Mouse (Mus musculus): Measurements from ENCODE around the gene Kctd14. TPM values are rescaled to one million over a fixed set of nuclear protein-coding genes. Genes with fewer than 3 reads are reported as not detected.
"Not testable (repeated sequence)": the region's sequence is repeated elsewhere in the genome, so short reads cannot be mapped to it uniquely, and the experiment has no call there.

Gene Kctd14
- polyA plus RNA-seq, 1 experiment from 2014 or later: 0.07 TPM

GRCm38 (mm10) chr7:97424621-97425245 is 26.4 kb upstream of the Kctd14 start:
- H3K27ac ChIP-seq: no peak overlapping the region
- H3K36me3 ChIP-seq (ENCODE audit: inconsistent target): no peaks in the 10 kb centered on the region
- H3K4me3 ChIP-seq (ENCODE audit: inconsistent target): no peak overlapping the region
- H3K79me2 ChIP-seq (ENCODE audit: inconsistent target): no peaks in the 10 kb centered on the region
- WGBS (ENCODE audit: missing documents): 12% methylated on average over 12 of the region's 12 CpGs

DNA sequence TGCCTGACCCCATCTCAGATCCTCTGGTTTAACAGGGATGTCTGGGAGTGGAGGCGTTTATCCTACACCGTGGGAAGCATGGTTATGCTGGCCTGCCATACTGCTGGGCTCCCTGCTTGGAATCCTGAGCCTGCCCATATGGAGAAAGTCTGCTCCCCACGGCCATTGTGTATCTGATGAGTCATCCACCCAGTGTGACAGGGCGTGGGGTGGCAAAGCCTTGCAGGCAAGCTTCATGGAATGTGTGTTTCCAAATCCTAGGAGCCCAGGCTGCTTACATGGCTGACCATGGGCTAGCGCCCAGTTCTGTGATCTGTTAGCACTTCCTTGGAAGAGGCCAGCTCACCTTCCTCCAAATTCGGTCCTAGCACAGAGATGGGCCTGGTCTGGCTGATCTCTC is 24.6 kb upstream of the Kctd14 start:
- H3K27ac ChIP-seq: no peak overlapping the region
- H3K79me2 ChIP-seq (ENCODE audit: inconsistent target): no peaks in the 10 kb centered on the region
- H3K4me3 ChIP-seq (ENCODE audit: inconsistent target): no peak overlapping the region
- H3K36me3 ChIP-seq (ENCODE audit: inconsistent target): no peaks in the 10 kb centered on the region
- 75% methylated on average over 6 of the region's 6 CpGs for WGBS (ENCODE audit: missing documents)

DNA sequence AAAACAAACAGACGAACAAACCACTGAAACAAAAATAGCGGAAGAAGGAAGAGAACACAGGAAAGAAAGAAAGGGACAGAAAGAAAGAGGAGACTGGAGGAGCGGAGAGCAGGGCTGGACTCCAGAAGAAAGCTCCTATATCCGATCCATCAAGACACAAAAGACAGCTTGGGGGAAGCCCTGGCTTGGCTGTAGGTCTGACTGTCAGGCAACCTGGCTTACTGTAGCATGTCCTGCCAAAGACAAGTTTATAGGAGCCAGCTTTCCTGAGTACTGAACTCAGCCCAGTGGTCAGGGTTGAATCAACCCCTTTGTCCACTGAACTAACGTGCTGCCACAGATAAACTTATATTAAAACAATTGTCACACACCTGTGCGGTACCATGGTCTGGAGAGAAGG is 23.8 kb upstream of the Kctd14 start:
- WGBS (ENCODE audit: missing documents): 82% methylated on average over 6 of the region's 6 CpGs
- no peak overlapping the region for H3K27ac ChIP-seq
- no peaks in the 10 kb centered on the region for H3K79me2 ChIP-seq (ENCODE audit: inconsistent target)

GRCm38 (mm10) chr7:97427778-97428420 is 23.2 kb upstream of the Kctd14 start:
- Histone ChIP-seq H3K36me3 (ENCODE audit: inconsistent target) (no peaks in the 10 kb centered on the region), H3K27ac (no peak overlapping the region), H3K79me2 (ENCODE audit: inconsistent target) (no peaks in the 10 kb centered on the region), H3K4me3 (ENCODE audit: inconsistent target) (no peak overlapping the region)
- WGBS (ENCODE audit: missing documents): 98% methylated on average over 5 of the region's 5 CpGs

More for the DNA sequence above, 23.8 kb upstream of the Kctd14 start:
- Histone ChIP-seq H3K36me3 (ENCODE audit: inconsistent target) (no peaks in the 10 kb centered on the region), H3K4me3 (ENCODE audit: inconsistent target) (no peak overlapping the region)

DNA sequence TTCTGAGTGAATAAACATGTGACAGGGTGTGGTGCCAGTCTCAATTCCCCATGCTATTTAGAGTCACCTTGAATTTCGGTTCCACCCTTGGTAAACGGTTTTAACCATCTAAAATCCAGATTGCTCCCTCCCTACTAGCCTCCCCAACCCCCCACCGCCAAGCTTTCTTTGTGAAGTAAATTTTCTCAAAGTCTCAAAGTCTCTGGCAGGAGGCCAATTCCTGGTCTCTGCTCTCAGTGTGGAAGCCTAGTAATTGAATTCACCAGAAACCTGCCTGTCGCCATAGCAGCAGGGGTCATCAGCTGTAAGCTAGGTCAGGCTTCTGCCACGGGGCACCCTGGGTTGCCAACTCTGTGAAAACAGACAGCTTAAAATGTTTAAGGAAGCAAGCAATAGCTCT is 21.4 kb upstream of the Kctd14 start:
- Histone ChIP-seq H3K79me2 (ENCODE audit: inconsistent target) (no peaks in the 10 kb centered on the region), H3K27ac (no peak overlapping the region), H3K36me3 (ENCODE audit: inconsistent target) (no peaks in the 10 kb centered on the region), H3K4me3 (ENCODE audit: inconsistent target) (no peak overlapping the region)
- 14% methylated on average over 5 of the region's 5 CpGs for WGBS (ENCODE audit: missing documents)

- H3K4me3 ChIP-seq (ENCODE audit: inconsistent target); H3K27ac ChIP-seq; H3K36me3 ChIP-seq (ENCODE audit: inconsistent target); H3K79me2 ChIP-seq (ENCODE audit: inconsistent target): not testable (repeated sequence)
- WGBS (ENCODE audit: missing documents): 89% methylated on average over 3 of the region's 3 CpGs
Measured at GRCm38 (mm10) chr7:97433517-97433916, 17.6 kb upstream of the Kctd14 start.

DNA sequence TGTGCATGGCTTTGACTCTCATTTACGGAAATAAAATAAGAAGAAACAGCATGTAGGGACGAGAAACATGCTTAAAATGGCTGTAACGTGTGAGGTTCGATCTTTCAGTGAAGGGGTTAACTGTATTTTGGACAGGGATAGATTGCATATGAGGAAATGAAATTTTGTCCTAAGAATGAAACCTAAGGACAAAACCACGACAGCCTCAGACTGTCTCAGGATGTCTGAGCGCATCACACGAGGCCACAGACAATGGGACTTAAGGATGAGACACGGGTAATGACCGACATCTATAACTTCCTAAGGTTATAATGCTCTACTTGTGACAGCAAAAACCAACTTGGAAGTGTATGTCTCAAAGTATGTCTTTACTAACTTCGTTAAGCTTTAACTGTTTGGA is 16.6 kb upstream of the Kctd14 start:
- WGBS (ENCODE audit: missing documents): 38% methylated on average over 10 of the region's 10 CpGs
- Histone ChIP-seq H3K27ac (no peak overlapping the region), H3K4me3 (ENCODE audit: inconsistent target) (no peak overlapping the region), H3K36me3 (ENCODE audit: inconsistent target) (no peaks in the 10 kb centered on the region), H3K79me2 (ENCODE audit: inconsistent target) (no peaks in the 10 kb centered on the region)

GRCm38 (mm10) chr7:97438986-97439385 is 12.1 kb upstream of the Kctd14 start:
- Histone ChIP-seq H3K36me3 (ENCODE audit: inconsistent target) (no peaks in the 10 kb centered on the region), H3K27ac (no peak overlapping the region), H3K4me3 (ENCODE audit: inconsistent target) (no peak overlapping the region), H3K79me2 (ENCODE audit: inconsistent target) (no peaks in the 10 kb centered on the region)

GRCm38 (mm10) chr7:97446171-97446925 is 4.8 kb upstream of the Kctd14 start:
- H3K4me3 ChIP-seq (ENCODE audit: inconsistent target): no peak overlapping the region
- no peak overlapping the region for H3K27ac ChIP-seq
- H3K79me2 ChIP-seq (ENCODE audit: inconsistent target): no peaks in the 10 kb centered on the region
- 30% methylated on average over 6 of the region's 6 CpGs for WGBS (ENCODE audit: missing documents)
- no peaks in the 10 kb centered on the region for H3K36me3 ChIP-seq (ENCODE audit: inconsistent target)

DNA sequence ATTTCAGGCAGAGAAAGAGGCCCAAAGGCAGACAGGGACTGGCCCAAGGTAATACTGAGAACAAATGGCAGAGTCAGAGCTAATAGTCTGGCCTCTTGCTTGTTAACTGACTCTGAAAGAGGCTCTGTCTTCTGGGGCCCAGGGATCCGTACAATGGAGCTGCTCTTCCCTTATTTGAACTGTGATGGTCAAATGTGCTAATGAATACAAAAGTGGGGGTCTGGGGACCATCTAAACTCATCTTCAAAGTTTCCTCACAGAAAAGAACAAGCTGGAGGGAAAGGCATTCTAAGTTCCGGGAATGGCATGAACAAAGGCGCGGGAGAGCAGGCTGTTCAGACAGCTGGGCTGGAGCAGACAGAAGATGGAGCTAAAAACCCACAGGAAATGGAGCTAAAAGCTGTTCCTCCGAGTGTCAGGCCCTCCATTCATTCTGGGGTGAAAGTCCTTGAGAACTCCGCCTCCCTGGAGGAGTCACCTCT is 4.0 kb upstream of the Kctd14 start:
- Histone ChIP-seq H3K36me3 (ENCODE audit: inconsistent target) (no peaks in the 10 kb centered on the region), H3K27ac (no peak overlapping the region), H3K79me2 (ENCODE audit: inconsistent target) (no peaks in the 10 kb centered on the region), H3K4me3 (ENCODE audit: inconsistent target) (no peak overlapping the region)
- 72% methylated on average over 6 of the region's 6 CpGs for WGBS (ENCODE audit: missing documents)

- Histone ChIP-seq H3K36me3 (ENCODE audit: inconsistent target) (no peaks in the 10 kb centered on the region), H3K27ac (no peak overlapping the region), H3K79me2 (ENCODE audit: inconsistent target) (no peaks in the 10 kb centered on the region), H3K4me3 (ENCODE audit: inconsistent target) (no peak overlapping the region)
- WGBS (ENCODE audit: missing documents): 50% methylated on average over 6 of the region's 6 CpGs
Measured at GRCm38 (mm10) chr7:97452196-97452595, 1.1 kb downstream of the Kctd14 start.

GRCm38 (mm10) chr7:97453141-97453921 is 2.2 kb downstream of the Kctd14 start:
- no peaks in the 10 kb centered on the region for H3K79me2 ChIP-seq (ENCODE audit: inconsistent target)
- no peaks in the 10 kb centered on the region for H3K36me3 ChIP-seq (ENCODE audit: inconsistent target)
- peak overlapping the region; percentile 33 for H3K4me3 ChIP-seq (ENCODE audit: inconsistent target)
- no peak overlapping the region for H3K27ac ChIP-seq
- WGBS (ENCODE audit: missing documents): 3% methylated on average over 27 of the region's 27 CpGs

GRCm38 (mm10) chr7:97454795-97455194 is 3.7 kb downstream of the Kctd14 start:
- Histone ChIP-seq H3K36me3 (ENCODE audit: inconsistent target) (no peaks in the 10 kb centered on the region), H3K4me3 (ENCODE audit: inconsistent target) (no peak overlapping the region), H3K79me2 (ENCODE audit: inconsistent target) (no peaks in the 10 kb centered on the region), H3K27ac (no peak overlapping the region)
- WGBS (ENCODE audit: missing documents): 94% methylated on average over 10 of the region's 10 CpGs

DNA sequence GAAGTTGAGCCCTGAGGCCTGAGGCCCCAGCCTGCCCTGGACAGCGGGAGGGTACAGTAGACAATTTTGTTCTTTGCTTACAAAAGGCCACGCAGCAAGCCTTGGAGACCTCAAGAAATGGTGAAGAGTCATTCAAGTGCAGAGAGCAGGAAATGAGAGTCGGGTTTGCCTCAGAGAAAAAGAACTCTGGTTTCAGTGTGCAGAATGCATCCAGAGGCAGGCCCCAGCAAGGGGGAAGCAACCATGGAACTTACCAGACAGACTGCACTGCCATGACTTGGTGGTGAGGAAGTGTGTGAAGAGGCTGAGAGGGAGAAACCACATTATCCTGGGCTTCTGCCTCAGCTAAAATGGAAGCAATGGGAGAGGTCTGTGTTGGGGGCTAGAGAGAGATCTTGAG is 4.5 kb downstream of the Kctd14 start:
- H3K36me3 ChIP-seq (ENCODE audit: inconsistent target): no peaks in the 10 kb centered on the region
- WGBS (ENCODE audit: missing documents): 36% methylated on average over 3 of the region's 3 CpGs
- H3K4me3 ChIP-seq (ENCODE audit: inconsistent target): no peak overlapping the region
- H3K27ac ChIP-seq: no peak overlapping the region
- H3K79me2 ChIP-seq (ENCODE audit: inconsistent target): no peaks in the 10 kb centered on the region

Data from macrophage (primary cell).